Mouse (Mus musculus): ENCODE measurements around the gene Zfp148.

DNA sequence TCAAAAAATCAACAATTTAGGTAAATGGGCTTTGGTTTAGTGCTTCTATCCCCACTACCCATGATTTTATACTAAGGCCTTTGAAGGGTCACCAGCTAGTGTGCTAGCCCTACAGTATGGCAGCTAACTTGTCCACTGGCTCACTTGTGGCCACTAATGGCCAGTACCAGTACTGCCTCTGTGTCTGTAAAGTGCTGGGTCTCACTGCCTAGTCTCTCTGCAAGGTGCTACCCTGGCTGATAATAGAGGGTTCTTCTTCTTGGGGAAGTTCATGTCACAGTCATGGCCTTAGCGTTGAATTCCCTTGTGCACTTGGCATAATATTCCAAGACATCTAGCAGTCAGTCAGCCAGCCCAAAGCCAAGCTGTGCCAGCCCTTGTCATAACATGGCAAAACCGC lies 100.5 kb downstream of the Zfp148 start:
- TF ChIP-seq CTCF (IDR thresholded peaks at IDR 0.05; ENCODE audit: low read depth, low read length) (0 out of 2 replicates have a peak, but pooled peaks have one; percentile 17), POLR2A (IDR thresholded peaks at IDR 0.05; ENCODE audit: borderline replicate concordance, low read depth, low read length) (no peak)

All from bone marrow macrophage, adult 2 months (primary cell).